Mouse (Mus musculus) forebrain, embryonic 12.5 days (tissue): Measurements from ENCODE around the gene Fam241a. TPM values are rescaled to one million over a fixed set of nuclear protein-coding genes. Genes with fewer than 3 reads are reported as not detected.

ENCODE experiments used
- ATAC-seq: fragments of 200-750 bp; cut with Nextera tagmentation; 2 replicates; pipeline ENCODE4 v1.8.0; 2017; ENCODE audit warnings: moderate TSS enrichment; ENCODE audit not compliant: low FRiP score
- H3K27ac ChIP-seq: fragments of 300-500 bp; sonication (generic); 2 replicates; pipeline ENCODE4 v1.5.1; 2016; ENCODE audit warnings: mild to moderate bottlenecking
- H3K27me3 ChIP-seq: fragments of 300-500 bp; sonication (generic); 2 replicates; pipeline ENCODE4 v1.6.1; 2016; ENCODE audit warnings: mild to moderate bottlenecking
- H3K36me3 ChIP-seq: fragments of 300-500 bp; sonication (generic); replicated peaks from 2 replicates; pipeline ENCODE4 v1.6.1; 2016; ENCODE audit warnings: mild to moderate bottlenecking
- H3K4me1 ChIP-seq: fragments of 300-500 bp; sonication (generic); 2 replicates; pipeline ENCODE4 v1.6.1; 2016
- H3K4me2 ChIP-seq: fragments of 300-500 bp; sonication (generic); 2 replicates; pipeline ENCODE4 v1.6.1; 2016; ENCODE audit warnings: mild to moderate bottlenecking, moderate library complexity
- H3K4me3 ChIP-seq: fragments of 300-500 bp; sonication (generic); replicated peaks from 2 replicates; pipeline ENCODE4 v1.5.1; 2016; ENCODE audit warnings: mild to moderate bottlenecking
- H3K9ac ChIP-seq: fragments of 300-500 bp; sonication (generic); 2 replicates; pipeline ENCODE4 v1.6.1; 2016; ENCODE audit warnings: mild to moderate bottlenecking
- H3K9me3 ChIP-seq: fragments of 300-500 bp; sonication (generic); 2 replicates; pipeline ENCODE4 v1.6.1; 2016
- WGBS: fragments of 180-500 bp; shearing (Covaris S2); methylation state at CpG from one replicate; pipeline ENCODE4 v1.1.7; 2016; 5-methylcytosine and 5-hydroxymethylcytosine counted together
- polyA plus RNA-seq: library from polyadenylated mRNA; unstranded; fragments of >200 nt; fragmentation: Nextera tagmentation; extraction: Ambion mirVana; gene quantifications from 2 replicates; pipeline ENCODE4 v1.2.1, GENCODE M21; 2016

The Fam241a gene
- 7.3 and 8.5 TPM in 2 replicates for polyA plus RNA-seq

GRCm38 (mm10) chr3:127895792-127896541 is at the start of gene Fam241a:
Gene Fam241a, minus strand, starts transcription at chr3:127896324.
- H3K36me3 ChIP-seq: no peaks in the 10 kb centered on the region
- H3K27ac ChIP-seq: peak within 1 kb of the TSS; percentile 61; the same call in 1 of the 2 replicates
- H3K9ac ChIP-seq: peak within 1 kb of the TSS; percentile 70
- peak; percentile 94 for ATAC-seq
- no peaks in the 10 kb centered on the region for H3K9me3 ChIP-seq
- peaks cover 21% of the 10 kb centered on the region for H3K27me3 ChIP-seq
- H3K4me1 ChIP-seq: peaks cover 10% of the 10 kb centered on the region
- H3K4me3 ChIP-seq: peak within 1 kb of the TSS; percentile 81
- 0% methylated on average over 82 of the region's 94 CpGs for WGBS
- H3K4me2 ChIP-seq: peak within 1 kb of the TSS; percentile 80

DNA sequence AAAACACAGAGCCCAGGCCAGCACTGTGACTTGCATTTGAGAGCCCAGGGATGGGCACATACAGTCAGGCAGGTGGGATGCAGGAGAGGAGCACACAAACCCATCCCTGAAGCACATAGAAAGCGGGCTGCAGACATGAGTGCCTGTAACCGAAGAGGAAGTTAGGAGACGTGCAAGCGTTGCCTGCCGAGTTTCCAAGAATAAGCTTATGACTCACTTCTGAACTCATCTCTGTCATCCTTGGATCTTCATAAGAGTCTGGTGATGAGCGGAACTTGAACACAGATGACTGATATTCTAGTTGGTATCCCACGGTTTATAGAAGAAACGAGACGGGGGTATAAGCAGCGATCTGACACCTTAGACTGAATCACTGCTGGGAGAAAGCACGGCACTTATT is 36.3 kb upstream of the Fam241a start:
- Histone ChIP-seq H3K9ac (no peak overlapping the region), H3K27me3 (no peaks in the 10 kb centered on the region), H3K9me3 (0 out of 2 replicates have a peak, but pooled peaks cover 3% of the 10 kb centered on the region), H3K36me3 (no peaks in the 10 kb centered on the region), H3K4me1 (no peaks in the 10 kb centered on the region), H3K4me3 (no peak overlapping the region), H3K27ac (no peak overlapping the region), H3K4me2 (no peak overlapping the region)
- no peak for ATAC-seq
- 95% methylated on average over 11 of the region's 11 CpGs for WGBS

- Histone ChIP-seq H3K27ac (no peak overlapping the region), H3K4me1 (no peaks in the 10 kb centered on the region), H3K9me3 (no peaks in the 10 kb centered on the region), H3K4me2 (no peak overlapping the region), H3K9ac (no peak overlapping the region), H3K36me3 (no peaks in the 10 kb centered on the region), H3K4me3 (no peak overlapping the region), H3K27me3 (no peaks in the 10 kb centered on the region)
- ATAC-seq: no peak
- WGBS: 92% methylated on average over 9 of the region's 9 CpGs
Observed at GRCm38 (mm10) chr3:127930326-127931012, 34.3 kb upstream of the Fam241a start.

- Histone ChIP-seq H3K4me3 (no peak overlapping the region), H3K36me3 (no peaks in the 10 kb centered on the region), H3K4me2 (no peak overlapping the region), H3K27me3 (no peaks in the 10 kb centered on the region), H3K9me3 (no peaks in the 10 kb centered on the region), H3K9ac (no peak overlapping the region), H3K27ac (no peak overlapping the region), H3K4me1 (no peaks in the 10 kb centered on the region)
- ATAC-seq: no peak
- WGBS: 76% methylated on average over 9 of the region's 9 CpGs
Observed at GRCm38 (mm10) chr3:127929921-127930320, 33.8 kb upstream of the Fam241a start.

GRCm38 (mm10) chr3:127926635-127927183 is 30.6 kb upstream of the Fam241a start:
- Histone ChIP-seq H3K36me3 (no peaks in the 10 kb centered on the region), H3K27me3 (no peaks in the 10 kb centered on the region), H3K9me3 (no peaks in the 10 kb centered on the region), H3K27ac (no peak overlapping the region), H3K4me3 (no peak overlapping the region), H3K4me2 (no peak overlapping the region), H3K9ac (no peak overlapping the region), H3K4me1 (no peaks in the 10 kb centered on the region)
- WGBS: 77% methylated on average over 9 of the region's 9 CpGs
- ATAC-seq: no peak

- ATAC-seq: no peak
- 79% methylated on average over 2 of the region's 2 CpGs for WGBS
- no peak overlapping the region for H3K9ac ChIP-seq
Observed at GRCm38 (mm10) chr3:127924464-127924863, 28.3 kb upstream of the Fam241a start.

DNA sequence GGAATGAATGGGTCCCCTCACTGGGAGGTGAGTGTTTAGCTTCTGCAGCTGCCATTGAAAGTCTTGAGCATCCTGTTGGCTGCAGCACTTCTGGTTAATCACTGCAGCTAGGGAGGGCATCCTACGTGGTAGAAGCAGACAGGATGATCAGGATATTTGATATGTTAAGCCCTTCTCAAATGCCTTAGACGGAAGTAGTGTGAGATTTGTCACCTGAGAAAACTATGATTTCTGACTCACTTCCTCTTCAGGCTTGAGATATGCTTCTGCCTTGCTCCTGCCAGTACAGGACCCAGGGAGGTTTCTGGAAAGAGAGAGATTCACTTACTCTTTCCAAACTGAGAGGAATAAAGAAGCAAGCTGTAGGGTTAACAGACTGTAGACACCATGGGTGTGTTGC is 27.1 kb upstream of the Fam241a start:
- no peaks in the 10 kb centered on the region for H3K27me3 ChIP-seq
- no peak overlapping the region for H3K4me3 ChIP-seq
- H3K9ac ChIP-seq: no peak overlapping the region
- ATAC-seq: no peak
- no peak overlapping the region for H3K27ac ChIP-seq
- 77% methylated on average over 2 of the region's 2 CpGs for WGBS
- H3K36me3 ChIP-seq: no peaks in the 10 kb centered on the region
- no peak overlapping the region for H3K4me2 ChIP-seq
- no peaks in the 10 kb centered on the region for H3K9me3 ChIP-seq
- no peaks in the 10 kb centered on the region for H3K4me1 ChIP-seq

More at GRCm38 (mm10) chr3:127924464-127924863, 28.3 kb upstream of the Fam241a start:
- no peak overlapping the region for H3K4me2 ChIP-seq
- no peak overlapping the region for H3K4me3 ChIP-seq
- no peaks in the 10 kb centered on the region for H3K27me3 ChIP-seq
- H3K9me3 ChIP-seq: no peaks in the 10 kb centered on the region
- no peaks in the 10 kb centered on the region for H3K36me3 ChIP-seq
- H3K27ac ChIP-seq: no peak overlapping the region
- no peaks in the 10 kb centered on the region for H3K4me1 ChIP-seq

- H3K27ac ChIP-seq: no peak overlapping the region
- H3K4me2 ChIP-seq: no peak overlapping the region
- no peaks in the 10 kb centered on the region for H3K9me3 ChIP-seq
- no peaks in the 10 kb centered on the region for H3K36me3 ChIP-seq
- no peak overlapping the region for H3K4me3 ChIP-seq
- no peaks in the 10 kb centered on the region for H3K4me1 ChIP-seq
- H3K27me3 ChIP-seq: no peaks in the 10 kb centered on the region
- no peak overlapping the region for H3K9ac ChIP-seq
- WGBS: 90% methylated on average over 5 of the region's 5 CpGs
- no peak for ATAC-seq
Observed at GRCm38 (mm10) chr3:127922125-127922524, 26.0 kb upstream of the Fam241a start.

DNA sequence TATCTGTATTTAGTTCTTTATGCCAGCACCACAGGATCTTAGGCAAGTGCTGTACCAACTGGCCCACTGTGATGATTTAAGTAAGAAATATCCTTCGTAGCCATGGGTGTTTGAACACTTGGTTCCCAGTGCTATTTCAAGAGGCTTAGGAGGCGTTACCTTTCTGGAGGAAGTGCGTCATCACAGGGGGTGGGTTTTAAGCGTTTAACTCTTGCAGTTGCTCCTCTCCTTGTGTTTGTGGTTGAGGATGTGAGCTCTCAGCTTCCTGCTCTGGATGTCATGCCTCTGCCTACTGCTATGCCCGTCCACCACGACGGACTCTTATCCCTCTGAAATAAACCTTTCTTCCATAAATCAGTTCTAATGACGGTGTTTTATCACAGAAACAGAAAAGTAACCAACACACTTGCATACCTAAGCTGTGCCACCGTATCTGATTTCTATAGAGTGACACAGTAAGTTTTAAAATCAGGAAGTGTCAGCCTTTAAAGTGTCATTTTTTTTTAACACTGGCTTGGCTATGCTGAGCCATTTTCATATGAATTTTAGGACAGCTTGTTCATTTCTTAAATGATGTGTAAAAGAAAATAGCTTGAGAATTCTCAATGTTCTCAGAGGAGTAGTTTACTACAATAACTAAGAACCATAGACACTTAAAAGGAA is 22.0 kb upstream of the Fam241a start:
- no peak for ATAC-seq
- no peak overlapping the region for H3K9ac ChIP-seq
- H3K36me3 ChIP-seq: no peaks in the 10 kb centered on the region
- H3K9me3 ChIP-seq: no peaks in the 10 kb centered on the region
- no peaks in the 10 kb centered on the region for H3K4me1 ChIP-seq
- no peak overlapping the region for H3K4me3 ChIP-seq
- H3K27ac ChIP-seq: no peak overlapping the region
- H3K27me3 ChIP-seq: no peaks in the 10 kb centered on the region
- H3K4me2 ChIP-seq: no peak overlapping the region
- WGBS: 82% methylated on average over 9 of the region's 9 CpGs

DNA sequence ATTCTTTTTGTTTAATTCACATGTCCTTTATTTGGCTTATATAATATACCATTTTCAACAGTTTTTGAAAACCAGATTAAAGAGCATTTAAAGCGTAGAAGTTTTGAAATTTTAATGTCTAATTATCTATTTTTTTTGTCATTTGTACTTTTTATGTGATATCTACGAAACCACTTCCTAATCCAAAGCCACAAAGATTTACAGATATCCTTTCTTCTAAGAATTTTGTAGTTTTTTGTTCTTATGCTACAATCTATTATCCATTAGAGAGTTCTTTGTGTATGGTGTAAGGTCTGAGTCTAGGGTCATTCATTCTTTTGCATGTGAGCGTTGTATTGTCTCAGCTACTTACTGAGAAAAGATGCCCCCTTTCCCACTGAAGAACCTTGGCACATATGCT is 21.4 kb upstream of the Fam241a start:
- no peaks in the 10 kb centered on the region for H3K4me1 ChIP-seq
- H3K27me3 ChIP-seq: no peaks in the 10 kb centered on the region
- no peak for ATAC-seq
- WGBS: 88% methylated on average over 3 of the region's 3 CpGs
- H3K4me2 ChIP-seq: no peak overlapping the region
- H3K9me3 ChIP-seq: no peaks in the 10 kb centered on the region
- H3K9ac ChIP-seq: no peak overlapping the region
- no peaks in the 10 kb centered on the region for H3K36me3 ChIP-seq
- H3K4me3 ChIP-seq: no peak overlapping the region
- H3K27ac ChIP-seq: no peak overlapping the region

DNA sequence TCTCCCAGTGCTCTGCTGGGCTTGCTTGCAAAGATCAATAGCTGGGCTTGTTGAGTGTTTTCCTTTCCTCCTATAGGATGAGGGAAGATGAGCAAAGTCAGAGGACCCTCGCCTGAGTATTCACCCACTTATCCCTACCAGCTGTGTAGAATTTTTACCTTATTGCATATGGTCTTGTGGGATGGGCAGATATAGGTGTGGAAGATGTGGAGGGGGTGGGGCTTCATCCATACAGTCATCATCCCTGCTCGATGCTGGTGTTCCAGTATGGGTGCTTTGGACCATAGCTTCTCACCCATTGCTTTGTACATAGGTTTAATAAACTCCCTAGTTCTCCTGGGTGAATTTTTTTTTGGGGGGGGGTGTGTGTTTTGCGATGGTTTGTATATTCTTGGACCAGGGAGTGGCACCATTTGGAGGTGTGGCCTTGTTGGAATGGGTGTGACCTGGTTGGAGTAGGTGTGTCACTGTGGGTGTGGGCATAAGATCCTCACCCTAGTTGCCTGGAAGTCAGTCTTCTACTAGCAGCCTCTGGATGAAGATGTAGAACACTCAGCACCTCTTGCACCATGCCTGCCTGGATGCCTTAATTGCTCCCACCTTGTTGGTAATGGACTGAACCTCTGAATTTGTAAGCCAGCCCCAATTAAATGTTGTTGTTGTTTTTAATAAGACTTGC is 19.7 kb upstream of the Fam241a start:
- Histone ChIP-seq H3K9me3 (no peaks in the 10 kb centered on the region), H3K4me3 (no peak overlapping the region), H3K9ac (no peak overlapping the region), H3K27me3 (no peaks in the 10 kb centered on the region), H3K36me3 (no peaks in the 10 kb centered on the region), H3K4me2 (no peak overlapping the region), H3K27ac (no peak overlapping the region), H3K4me1 (no peaks in the 10 kb centered on the region)
- WGBS: 96% methylated on average over 3 of the region's 3 CpGs
- no peak for ATAC-seq
